Mouse (Mus musculus) heart, postnatal 0 days (tissue): ENCODE data around the gene Dpm2.

Source experiments
- CTCF ChIP-seq: IDR thresholded peaks from 2 replicates; pipeline ENCODE4 v1.5.1; 2016; ENCODE audit warnings: antibody characterized with exemption, control low read depth, low read depth
- EP300 ChIP-seq: IDR thresholded peaks from 2 replicates; pipeline ENCODE4 v1.6.1; 2016; ENCODE audit warnings: antibody characterized with exemption, low read depth

DNA sequence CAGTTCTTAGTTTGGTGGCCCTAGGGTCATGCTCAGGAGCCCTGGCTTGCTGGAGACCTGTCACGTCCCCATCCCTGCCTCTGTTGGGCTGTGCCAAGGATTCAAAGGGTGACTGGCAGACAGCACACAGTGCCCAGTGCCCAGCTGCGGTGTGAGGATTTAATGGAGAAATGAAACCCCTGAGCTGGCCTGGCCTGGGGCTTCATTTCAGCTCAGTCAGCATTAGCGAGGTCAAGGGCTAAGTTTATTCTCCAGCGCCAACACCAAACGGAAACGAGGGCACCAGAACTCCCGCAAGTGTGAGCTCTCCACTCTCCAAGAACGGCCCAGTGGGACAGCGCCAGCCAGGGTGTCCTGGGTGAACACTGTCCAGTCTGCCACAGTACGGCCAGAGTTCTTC lies 19.6 kb downstream of the Dpm2 start:
- TF ChIP-seq CTCF (no peak), EP300 (no peak)
